Mouse (Mus musculus) lung, adult 2 months (tissue): Measurements from ENCODE around the gene Cdx2.

Source experiments
- CTCF ChIP-seq: fragments of 200-500 bp; IDR thresholded peaks from 2 replicates; pipeline ENCODE4 v1.5.1; 2011; ENCODE audit warnings: mild to moderate bottlenecking, low read length, control low read depth; ENCODE audit not compliant: insufficient read depth
- POLR2A ChIP-seq: fragments of 200-500 bp; IDR thresholded peaks from 2 replicates; pipeline ENCODE4 v1.6.1; 2011; ENCODE audit warnings: low read depth, mild to moderate bottlenecking, control low read depth, low read length, borderline replicate concordance; ENCODE audit errors: extremely low read depth

GRCm38 (mm10) chr5:147302746-147303400 is 4.2 kb downstream of the Cdx2 start:
- TF ChIP-seq CTCF (no peak), POLR2A (no peak)
